Mouse (Mus musculus): ENCODE results near the gene Ccn1. TPM values are rescaled to one million over a fixed set of nuclear protein-coding genes. Genes with fewer than 3 reads are reported as not detected.

The Ccn1 gene
- polyA plus RNA-seq, 1 experiment from 2014 or later: 8.9 TPM

- no peak for ATAC-seq (ENCODE audit: low FRiP score)
Measured at GRCm38 (mm10) chr3:145634002-145634710, 15.6 kb downstream of the Ccn1 start.

GRCm38 (mm10) chr3:145632888-145633287 is 16.9 kb downstream of the Ccn1 start:
- Histone ChIP-seq H3K27me3 (replicated peaks) (no peaks in the 10 kb centered on the region), H3K9ac (replicated peaks) (no peak overlapping the region), H3K9me3 (replicated peaks) (no peaks in the 10 kb centered on the region), H3K36me3 (no peaks in the 10 kb centered on the region), H3K4me1 (no peaks in the 10 kb centered on the region), H3K27ac (replicated peaks) (no peak overlapping the region), H3K4me2 (no peak overlapping the region), H3K4me3 (replicated peaks) (no peak overlapping the region)
- 18% methylated on average over 6 of the region's 6 CpGs for WGBS
- no peak for ATAC-seq (ENCODE audit: low FRiP score)

More at GRCm38 (mm10) chr3:145634002-145634710, 15.6 kb downstream of the Ccn1 start:
- H3K9me3 ChIP-seq (replicated peaks): no peaks in the 10 kb centered on the region
- no peaks in the 10 kb centered on the region for H3K36me3 ChIP-seq
- H3K27ac ChIP-seq (replicated peaks): no peak overlapping the region
- no peaks in the 10 kb centered on the region for H3K4me1 ChIP-seq
- no peak overlapping the region for H3K4me3 ChIP-seq (replicated peaks)
- H3K27me3 ChIP-seq (replicated peaks): no peaks in the 10 kb centered on the region
- 84% methylated on average over 14 of the region's 14 CpGs for WGBS
- no peak overlapping the region for H3K9ac ChIP-seq (replicated peaks)
- no peak overlapping the region for H3K4me2 ChIP-seq

- H3K27ac ChIP-seq (replicated peaks): no peak overlapping the region
- no peak for ATAC-seq (ENCODE audit: low FRiP score)
- H3K36me3 ChIP-seq: no peaks in the 10 kb centered on the region
- H3K27me3 ChIP-seq (replicated peaks): no peaks in the 10 kb centered on the region
- no peak overlapping the region for H3K4me3 ChIP-seq (replicated peaks)
- H3K4me2 ChIP-seq: no peak overlapping the region
- no peaks in the 10 kb centered on the region for H3K9me3 ChIP-seq (replicated peaks)
- H3K4me1 ChIP-seq: no peaks in the 10 kb centered on the region
- 49% methylated on average over 5 of the region's 5 CpGs for WGBS
- no peak overlapping the region for H3K9ac ChIP-seq (replicated peaks)
Measured at GRCm38 (mm10) chr3:145628643-145629042, 21.1 kb downstream of the Ccn1 start.

- Histone ChIP-seq H3K4me1 (peaks cover 7% of the 10 kb centered on the region; the same call in 1 of the 2 replicates), H3K9me3 (replicated peaks) (no peaks in the 10 kb centered on the region), H3K4me3 (replicated peaks) (no peak overlapping the region), H3K9ac (replicated peaks) (no peak overlapping the region), H3K27me3 (replicated peaks) (no peaks in the 10 kb centered on the region), H3K4me2 (no peak overlapping the region), H3K36me3 (no peaks in the 10 kb centered on the region), H3K27ac (replicated peaks) (no peak overlapping the region)
- WGBS: 79% methylated on average over 3 of the region's 3 CpGs
- no peak for ATAC-seq (ENCODE audit: low FRiP score)
Measured at GRCm38 (mm10) chr3:145627830-145628229, 22.0 kb downstream of the Ccn1 start.

GRCm38 (mm10) chr3:145626063-145626462 is 23.7 kb downstream of the Ccn1 start:
- Histone ChIP-seq H3K36me3 (no peaks in the 10 kb centered on the region), H3K4me2 (no peak overlapping the region), H3K27ac (replicated peaks) (no peak overlapping the region), H3K4me3 (replicated peaks) (no peak overlapping the region), H3K4me1 (peaks cover 11% of the 10 kb centered on the region; the same call in 1 of the 2 replicates), H3K9ac (replicated peaks) (no peak overlapping the region), H3K9me3 (replicated peaks) (no peaks in the 10 kb centered on the region), H3K27me3 (replicated peaks) (no peaks in the 10 kb centered on the region)
- ATAC-seq (ENCODE audit: low FRiP score): no peak
- WGBS: 93% methylated on average over 1 of the region's 1 CpGs

- no peak for ATAC-seq (ENCODE audit: low FRiP score)
- Histone ChIP-seq H3K36me3 (no peaks in the 10 kb centered on the region), H3K9me3 (replicated peaks) (no peaks in the 10 kb centered on the region), H3K4me3 (replicated peaks) (no peak overlapping the region), H3K27ac (replicated peaks) (no peak overlapping the region), H3K27me3 (replicated peaks) (no peaks in the 10 kb centered on the region), H3K4me2 (no peak overlapping the region), H3K4me1 (peaks cover 11% of the 10 kb centered on the region; the same call in 1 of the 2 replicates), H3K9ac (replicated peaks) (no peak overlapping the region)
- WGBS: 85% methylated on average over 9 of the region's 9 CpGs
Measured at GRCm38 (mm10) chr3:145625546-145625945, 24.2 kb downstream of the Ccn1 start.

GRCm38 (mm10) chr3:145624786-145625185 is 25.0 kb downstream of the Ccn1 start:
- WGBS: 73% methylated on average over 4 of the region's 4 CpGs
- no peaks in the 10 kb centered on the region for H3K27me3 ChIP-seq (replicated peaks)
- H3K27ac ChIP-seq (replicated peaks): no peak overlapping the region
- no peaks in the 10 kb centered on the region for H3K36me3 ChIP-seq
- no peak overlapping the region for H3K9ac ChIP-seq (replicated peaks)
- H3K4me1 ChIP-seq: peaks cover 11% of the 10 kb centered on the region; the same call in 1 of the 2 replicates
- H3K9me3 ChIP-seq (replicated peaks): no peaks in the 10 kb centered on the region
- H3K4me2 ChIP-seq: no peak overlapping the region
- no peak for ATAC-seq (ENCODE audit: low FRiP score)
- H3K4me3 ChIP-seq (replicated peaks): no peak overlapping the region

GRCm38 (mm10) chr3:145623047-145623446 is 26.7 kb downstream of the Ccn1 start:
- WGBS: 43% methylated on average over 12 of the region's 12 CpGs

GRCm38 (mm10) chr3:145621209-145621608 is 28.6 kb downstream of the Ccn1 start:
- Histone ChIP-seq H3K27me3 (replicated peaks) (no peaks in the 10 kb centered on the region), H3K27ac (replicated peaks) (no peak overlapping the region), H3K4me2 (no peak overlapping the region), H3K36me3 (no peaks in the 10 kb centered on the region), H3K4me1 (peaks cover 11% of the 10 kb centered on the region; the same call in 1 of the 2 replicates), H3K9me3 (replicated peaks) (no peaks in the 10 kb centered on the region), H3K4me3 (replicated peaks) (no peak overlapping the region), H3K9ac (replicated peaks) (no peak overlapping the region)
- ATAC-seq (ENCODE audit: low FRiP score): no peak
- 91% methylated on average over 4 of the region's 4 CpGs for WGBS

More at GRCm38 (mm10) chr3:145623047-145623446, 26.7 kb downstream of the Ccn1 start:
- H3K9me3 ChIP-seq (replicated peaks): no peaks in the 10 kb centered on the region
- H3K4me2 ChIP-seq: no peak overlapping the region
- no peak overlapping the region for H3K27ac ChIP-seq (replicated peaks)
- peaks cover 11% of the 10 kb centered on the region; the same call in 1 of the 2 replicates for H3K4me1 ChIP-seq
- no peaks in the 10 kb centered on the region for H3K36me3 ChIP-seq
- H3K4me3 ChIP-seq (replicated peaks): no peak overlapping the region
- H3K27me3 ChIP-seq (replicated peaks): no peaks in the 10 kb centered on the region
- peak; percentile 62; the same call in 1 of the 2 replicates for ATAC-seq (ENCODE audit: low FRiP score)
- H3K9ac ChIP-seq (replicated peaks): no peak overlapping the region

- Histone ChIP-seq H3K4me2 (no peak overlapping the region), H3K4me3 (replicated peaks) (no peak overlapping the region), H3K9ac (replicated peaks) (no peak overlapping the region), H3K9me3 (replicated peaks) (no peaks in the 10 kb centered on the region), H3K27me3 (replicated peaks) (no peaks in the 10 kb centered on the region), H3K27ac (replicated peaks) (no peak overlapping the region), H3K4me1 (peaks cover 18% of the 10 kb centered on the region), H3K36me3 (no peaks in the 10 kb centered on the region)
- 91% methylated on average over 17 of the region's 17 CpGs for WGBS
- no peak for ATAC-seq (ENCODE audit: low FRiP score)
Measured at GRCm38 (mm10) chr3:145619621-145620365, 30.0 kb downstream of the Ccn1 start.

GRCm38 (mm10) chr3:145618299-145618698 is 31.5 kb downstream of the Ccn1 start:
- WGBS: 82% methylated on average over 9 of the region's 9 CpGs
- Histone ChIP-seq H3K27me3 (replicated peaks) (no peaks in the 10 kb centered on the region), H3K9me3 (replicated peaks) (no peaks in the 10 kb centered on the region), H3K4me1 (peaks cover 23% of the 10 kb centered on the region), H3K4me3 (replicated peaks) (no peak overlapping the region), H3K36me3 (no peaks in the 10 kb centered on the region), H3K4me2 (no peak overlapping the region), H3K27ac (replicated peaks) (no peak overlapping the region), H3K9ac (replicated peaks) (no peak overlapping the region)
- no peak for ATAC-seq (ENCODE audit: low FRiP score)
